Mouse (Mus musculus) lung, adult 2 months (tissue): Measurements from ENCODE around the gene Nrxn3.

Experiments used
- CTCF ChIP-seq: fragments of 200-500 bp; IDR thresholded peaks from 2 replicates; pipeline ENCODE4 v1.5.1; 2011; ENCODE audit warnings: mild to moderate bottlenecking, low read length, control low read depth; ENCODE audit not compliant: insufficient read depth
- POLR2A ChIP-seq: fragments of 200-500 bp; IDR thresholded peaks from 2 replicates; pipeline ENCODE4 v1.6.1; 2011; ENCODE audit warnings: low read depth, mild to moderate bottlenecking, control low read depth, low read length, borderline replicate concordance; ENCODE audit errors: extremely low read depth

- TF ChIP-seq POLR2A, result no peak
- TF ChIP-seq CTCF, result no peak
Observed at GRCm38 (mm10) chr12:89831300-89831699, 1108.6 kb downstream of the Nrxn3 start.
